Mouse (Mus musculus) c-Kit-negative CD71-positive TER-119-positive erythroid progenitor cells, embryonic 14.5 days (primary cell): Measurements from ENCODE around the gene Ak3.
"Not testable (repeated sequence)": the region's sequence is repeated elsewhere in the genome, so short reads cannot be mapped to it uniquely, and the experiment has no call there.

Source experiments
- DNase-seq: peaks from one replicate; pipeline ENCODE4 v3.0.0-alpha.2; 2013; ENCODE audit warnings: low read depth, low spot score

Gene Ak3

DNA sequence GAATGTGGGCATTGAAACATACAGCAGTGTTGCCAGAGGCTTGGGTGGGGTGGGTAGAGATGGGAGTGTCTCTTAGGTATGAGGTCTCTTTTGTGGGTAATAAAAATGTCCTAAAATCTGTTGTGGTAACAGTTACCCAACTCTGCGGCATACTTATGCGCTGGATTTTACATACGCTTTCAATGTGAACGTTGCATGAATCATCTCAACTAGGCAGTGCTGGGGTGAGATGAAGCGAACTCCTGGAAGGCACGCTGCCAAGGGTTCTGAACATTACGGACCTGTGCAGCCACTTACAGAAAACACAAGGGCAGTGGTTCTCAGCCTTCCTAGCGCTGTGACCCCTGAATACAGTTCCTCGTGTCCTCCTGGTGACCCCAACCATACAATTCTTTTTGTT is 5.1 kb downstream of the Ak3 start:
- no peak for DNase-seq

DNA sequence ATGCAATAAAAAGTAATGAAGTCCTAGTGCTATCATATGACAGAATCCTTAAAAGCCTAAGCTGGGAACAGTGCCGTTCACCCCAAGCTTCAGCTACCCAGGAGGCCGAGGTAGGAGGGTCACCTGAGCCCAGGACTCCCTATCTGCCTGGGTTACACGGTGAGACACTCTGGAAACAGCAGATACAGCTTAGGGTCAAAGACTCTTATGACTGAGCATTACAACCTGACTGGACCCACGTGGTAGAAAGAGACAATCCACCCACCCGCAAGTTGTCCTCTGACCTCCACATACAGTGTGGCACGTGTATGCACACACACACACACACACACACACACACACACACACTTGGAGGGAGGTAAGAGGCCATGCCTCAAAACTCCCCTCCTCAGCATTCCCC is 5.6 kb downstream of the Ak3 start:
- no peak for DNase-seq

DNA sequence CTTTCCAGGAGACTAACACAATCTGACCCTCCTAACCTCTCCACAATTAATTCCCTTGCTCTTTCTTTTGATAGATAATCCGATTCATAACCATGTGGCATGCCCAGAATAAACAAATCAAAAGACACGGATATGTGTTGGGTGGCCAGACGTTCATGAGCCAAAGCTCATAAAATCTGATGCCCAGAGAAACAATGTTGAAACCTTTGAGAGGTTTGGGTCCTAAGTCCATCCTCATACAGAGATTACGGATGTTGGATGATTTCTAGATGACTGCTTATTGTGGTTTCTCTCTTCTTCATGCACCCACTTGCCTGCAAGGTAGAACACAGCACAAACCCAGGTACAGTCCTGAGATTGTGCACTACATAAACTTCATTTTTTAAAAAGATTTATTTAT is 7.6 kb downstream of the Ak3 start:
- DNase-seq, result no peak

DNA sequence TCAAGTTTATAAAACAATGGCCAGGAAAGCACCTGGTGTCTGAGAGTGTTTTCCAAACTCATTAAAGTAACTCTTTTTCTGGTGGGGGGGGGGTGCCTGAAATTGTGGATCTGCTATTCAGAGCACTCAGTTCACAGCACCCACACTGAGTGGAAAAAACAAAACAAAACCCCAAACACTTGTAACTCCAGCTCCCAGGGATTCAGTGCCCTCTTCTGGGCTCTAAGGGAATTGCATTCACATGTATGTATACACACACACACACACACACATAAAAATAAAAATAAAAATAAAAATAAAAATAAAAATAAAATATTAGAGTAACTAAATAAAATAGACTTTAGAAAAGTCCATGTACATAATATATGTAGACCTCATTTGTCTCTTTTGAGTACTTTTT is 8.4 kb downstream of the Ak3 start:
- DNase-seq, result no peak

DNA sequence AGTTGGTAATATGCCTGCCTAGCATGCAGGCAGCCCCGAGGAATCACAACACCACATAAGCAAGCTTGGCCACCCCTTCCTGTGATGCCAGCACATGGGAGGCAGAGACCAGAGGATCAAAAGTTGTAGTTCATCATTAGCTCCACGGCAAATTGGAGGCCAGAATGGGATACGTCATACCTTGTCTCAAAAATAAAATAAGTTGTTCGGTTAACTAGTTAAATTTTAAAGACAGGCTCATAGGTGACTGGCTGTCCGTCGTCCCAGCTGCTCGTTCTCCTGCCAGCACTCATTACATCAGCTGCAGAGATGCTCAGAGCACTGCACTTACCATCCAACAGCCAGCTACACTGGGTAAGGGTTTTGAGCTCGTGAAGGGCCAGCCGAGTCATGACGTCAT is 10.2 kb downstream of the Ak3 start:
- DNase-seq, result no peak

DNA sequence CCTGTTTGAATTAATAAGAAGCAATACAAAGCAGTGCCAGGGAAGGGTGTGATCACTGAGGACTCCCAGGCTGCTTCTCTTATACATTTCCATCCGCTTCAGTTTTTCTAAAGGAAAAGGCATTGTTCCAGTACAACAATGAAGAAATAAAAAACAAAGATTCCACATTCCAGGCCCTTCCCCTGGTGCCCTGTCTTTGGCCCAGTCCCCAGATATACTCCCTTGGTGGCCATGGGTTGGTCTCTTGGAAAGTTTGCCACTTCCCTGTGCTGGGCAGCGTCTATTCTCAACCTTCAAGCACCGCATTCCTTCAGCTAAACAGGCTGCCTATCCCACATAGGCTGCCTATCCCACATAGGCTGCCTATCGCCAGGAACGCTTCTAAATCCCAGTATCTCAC is 10.7 kb downstream of the Ak3 start:
- no peak for DNase-seq

GRCm38 (mm10) chr19:29032662-29033061 is 15.1 kb downstream of the Ak3 start:
- no peak for DNase-seq

GRCm38 (mm10) chr19:29031788-29032187 is 16.0 kb downstream of the Ak3 start:
- DNase-seq, result no peak

DNA sequence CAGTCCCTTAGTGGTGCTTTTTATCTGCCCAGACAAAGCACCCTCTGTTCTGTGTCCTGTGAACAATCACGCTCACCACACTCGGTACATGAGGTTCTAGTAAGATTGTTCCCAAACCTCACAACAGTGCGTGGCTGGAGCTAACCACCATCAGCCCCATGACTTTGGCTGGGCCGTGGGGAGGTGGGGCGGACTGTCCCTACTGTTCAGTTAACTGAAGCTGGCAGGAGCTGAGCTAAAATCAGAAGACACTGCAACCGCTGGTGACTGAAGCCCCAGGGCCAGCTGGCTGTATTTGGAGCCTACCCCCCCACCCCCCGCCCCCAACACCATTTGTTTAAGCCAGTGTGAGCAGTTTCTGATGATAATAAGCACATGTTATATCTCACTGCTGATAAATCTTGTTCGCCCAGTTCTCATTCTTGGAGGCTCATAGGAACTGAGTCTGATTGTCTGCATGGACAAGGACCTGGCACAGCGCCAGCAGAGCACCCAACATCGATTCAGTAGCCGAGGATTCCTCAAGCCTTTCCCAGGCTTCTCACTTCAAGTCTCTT is 23.3 kb downstream of the Ak3 start:
- DNase-seq, result no peak

- no peak for DNase-seq
These were observed 25.9 kb downstream of the Ak3 start for GRCm38 (mm10) chr19:29021754-29022345.

DNA sequence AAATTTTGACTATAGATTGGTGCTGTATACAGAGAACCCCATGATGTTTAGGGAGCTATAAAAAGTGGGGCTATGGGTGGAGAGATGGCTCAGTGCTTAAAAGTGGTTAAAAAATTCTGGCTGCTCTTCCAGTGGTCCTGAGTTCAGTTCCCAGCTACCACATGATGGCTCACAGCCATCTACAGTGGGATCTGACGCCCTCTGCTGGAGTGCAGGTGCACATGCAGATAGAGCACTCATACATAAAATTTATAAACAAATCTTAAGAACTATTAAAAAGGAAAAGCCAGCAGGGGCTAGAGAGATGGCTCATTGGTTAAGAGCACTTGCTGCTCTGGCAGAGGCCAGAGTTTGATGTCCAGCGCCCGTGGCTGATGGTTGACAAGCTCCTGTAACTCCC is 28.1 kb downstream of the Ak3 start:
- no peak for DNase-seq

DNA sequence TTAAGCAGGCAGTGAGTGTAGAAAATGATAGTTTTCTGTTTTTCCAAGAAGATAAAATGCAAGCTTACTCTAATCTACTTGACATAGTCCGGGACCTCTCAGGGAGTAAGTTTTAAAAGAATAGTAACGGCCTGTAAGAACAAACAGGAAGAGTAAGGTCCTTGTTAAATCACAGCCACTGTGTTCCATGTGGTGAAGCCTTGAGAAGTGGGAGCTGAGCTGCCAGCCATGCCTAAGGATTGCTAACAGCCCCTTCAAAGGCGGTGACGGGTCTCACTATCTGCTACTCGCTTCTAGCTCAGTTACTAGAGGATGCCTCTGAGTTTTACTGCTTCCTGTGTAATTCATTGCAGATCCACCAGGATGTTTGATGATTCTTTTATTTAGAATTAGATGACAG is 31.0 kb downstream of the Ak3 start:
- no peak for DNase-seq

DNA sequence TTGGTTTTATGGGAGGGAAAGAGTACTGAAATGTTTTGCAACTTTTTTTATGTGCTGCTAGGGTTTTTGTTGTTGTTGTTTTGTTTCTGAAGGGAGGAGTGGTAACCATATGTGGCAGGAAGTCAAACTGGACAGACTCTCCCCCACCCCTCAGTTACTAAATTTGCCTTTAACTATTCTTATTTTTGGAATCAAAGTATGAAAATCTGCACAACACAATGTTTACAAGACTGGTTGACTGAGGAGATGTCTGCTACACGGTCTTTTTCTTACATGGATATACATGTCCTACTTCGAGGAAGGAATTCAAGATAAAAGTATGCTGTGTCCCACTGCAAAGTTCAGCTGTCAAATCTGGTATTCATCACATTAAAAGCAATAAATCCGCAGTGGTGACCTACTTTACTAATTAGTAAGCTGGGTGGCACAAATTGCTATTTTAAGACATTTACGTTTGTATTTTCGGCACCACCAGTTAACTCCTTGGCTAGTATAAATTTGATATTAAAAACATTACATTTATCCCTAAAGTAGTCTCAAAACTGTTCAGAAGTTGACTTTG is 31.5 kb downstream of the Ak3 start:
- DNase-seq, result no peak

- DNase-seq, result no peak
These were observed 32.2 kb downstream of the Ak3 start for GRCm38 (mm10) chr19:29015410-29016203.

DNA sequence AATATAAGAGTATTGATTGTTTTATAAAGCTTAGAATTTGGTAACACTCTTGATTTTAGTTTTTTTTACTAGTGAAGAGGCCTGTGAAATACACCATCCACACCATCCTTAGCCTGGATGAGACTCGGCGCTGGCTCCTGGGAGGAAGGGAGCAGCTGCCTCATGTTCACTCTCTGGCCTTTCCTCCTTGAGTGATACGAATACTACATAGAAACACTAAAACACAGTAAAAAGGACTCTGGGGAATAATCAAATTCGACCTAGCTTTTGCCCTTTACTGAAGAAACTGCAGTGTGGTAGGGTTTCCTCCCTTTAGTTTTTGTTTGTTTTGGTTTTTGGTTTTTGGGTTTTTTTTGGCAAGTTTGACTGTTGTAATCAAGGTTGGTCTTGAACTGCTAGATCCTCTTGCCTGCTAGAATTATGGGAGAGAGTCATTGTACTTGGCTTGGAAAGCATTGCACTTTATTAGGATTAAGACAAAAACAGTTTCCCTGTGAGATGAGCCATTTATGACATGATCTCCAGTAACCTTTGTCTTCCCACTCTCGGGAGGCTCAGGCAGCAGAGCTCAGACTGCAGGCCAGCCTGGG is 33.2 kb downstream of the Ak3 start:
- DNase-seq, result no peak

- DNase-seq, result no peak
These were observed 36.3 kb downstream of the Ak3 start for GRCm38 (mm10) chr19:29011355-29011990.

DNA sequence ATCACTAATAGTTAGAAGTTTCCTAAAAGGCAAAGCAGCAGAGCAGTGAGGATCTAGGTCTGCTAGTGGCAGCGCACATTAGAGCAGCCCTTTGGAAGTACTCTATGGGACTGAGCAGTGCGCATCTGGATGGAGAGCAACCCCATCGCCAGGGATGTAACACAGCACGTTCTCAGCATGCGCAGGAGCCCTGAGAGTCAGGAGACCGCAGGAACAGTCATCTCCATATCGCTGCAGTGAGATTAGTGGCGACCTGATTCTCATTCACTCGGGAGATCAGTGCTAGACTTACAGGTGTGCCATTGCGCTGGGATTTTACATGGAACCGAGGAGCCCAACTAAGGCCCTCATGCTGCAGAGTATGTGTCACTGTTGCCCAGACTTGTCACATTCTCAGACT is 38.7 kb downstream of the Ak3 start:
- DNase-seq, result no peak

- DNase-seq, result no peak
These were observed 39.6 kb downstream of the Ak3 start for GRCm38 (mm10) chr19:29008069-29008706.

DNA sequence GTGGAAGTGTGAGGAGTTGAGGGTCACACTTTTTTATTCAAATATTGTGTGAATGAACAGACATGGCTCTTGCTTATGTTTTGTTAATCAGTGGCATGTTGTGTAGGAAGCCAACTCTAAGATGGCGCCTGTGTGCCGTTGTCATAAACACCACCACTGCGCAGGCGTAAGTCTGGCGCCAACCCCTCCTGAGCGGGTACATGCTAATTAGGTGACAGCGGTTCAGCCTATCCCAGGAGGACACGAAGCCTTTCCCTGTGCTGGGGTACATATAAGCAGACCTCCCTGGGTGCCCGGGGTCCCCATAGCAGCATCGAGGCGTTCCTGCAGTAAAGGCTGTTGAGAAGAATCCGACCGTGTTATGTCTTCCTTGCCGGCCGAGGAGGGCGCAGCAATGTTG is 47.4 kb downstream of the Ak3 start:
- not testable (repeated sequence) for DNase-seq

DNA sequence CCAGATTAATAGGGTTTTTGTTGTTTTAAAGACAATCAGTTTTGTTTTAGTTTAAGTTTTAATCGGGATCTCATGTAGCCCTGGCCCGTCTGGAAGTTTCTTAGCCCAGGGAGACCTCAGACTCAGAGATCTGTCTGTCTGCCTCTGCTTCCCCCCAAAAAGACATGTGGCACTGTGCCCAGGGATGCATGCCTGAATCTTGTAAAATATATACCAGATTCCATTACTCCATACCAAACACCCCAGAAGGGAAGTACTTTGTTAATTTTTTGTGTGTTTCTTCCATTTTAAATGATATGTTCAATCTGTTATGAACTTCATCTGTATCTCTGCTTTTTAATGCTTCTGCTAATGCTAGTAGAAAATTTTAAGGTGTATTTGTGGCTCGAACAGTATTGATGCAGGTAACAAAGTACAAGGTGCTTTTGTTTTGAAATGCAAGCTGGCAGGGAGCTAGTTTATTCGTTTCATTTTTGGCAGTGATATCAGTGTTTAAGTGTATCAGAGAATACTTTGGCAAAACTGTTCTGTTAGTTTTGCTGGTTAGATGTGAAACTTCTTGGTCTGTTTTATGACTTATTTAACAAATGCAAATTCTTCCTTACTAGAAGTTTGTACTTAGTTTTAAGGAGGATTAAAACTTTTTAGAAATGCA is 49.7 kb downstream of the Ak3 start:
- no peak for DNase-seq

DNA sequence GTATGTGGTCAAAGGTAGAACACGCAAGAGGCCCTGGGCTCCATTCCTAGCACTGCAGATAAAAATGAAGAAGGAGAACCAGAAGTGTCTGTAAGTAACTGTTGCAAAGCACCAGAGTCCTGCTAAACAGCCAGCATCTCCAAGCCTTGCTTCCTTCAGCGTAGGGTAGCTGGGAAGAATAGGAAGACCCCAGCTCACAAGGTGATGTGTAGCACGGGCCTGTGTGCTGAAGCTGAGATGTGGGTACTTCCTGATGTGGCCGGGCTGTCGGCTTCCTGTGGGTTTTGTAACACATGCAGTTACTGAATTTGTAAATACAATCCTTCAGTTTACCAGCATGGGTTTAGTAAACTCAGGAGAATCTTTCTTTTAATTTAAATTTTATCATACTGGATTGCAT is 52.4 kb downstream of the Ak3 start:
- no peak for DNase-seq
